Mouse (Mus musculus) monocyte, adult 2 months (primary cell): Measurements from ENCODE around the gene Gdf1.

Experiments
- DNase-seq, 2 experiments: peaks; one replicate each; pipeline ENCODE4 v3.0.0; 2022; ENCODE audit warnings: low spot score in 2 of 2, low read depth in 1 of 2

Gdf1 gene

GRCm38 (mm10) chr8:70360769-70361168, 31.2 kb downstream of the Gdf1 start:
- DNase-seq, result no peak

GRCm38 (mm10) chr8:70361484-70362032, 31.9 kb downstream of the Gdf1 start:
- DNase-seq, result no peak

GRCm38 (mm10) chr8:70364066-70364465, 34.4 kb downstream of the Gdf1 start:
- no peak for DNase-seq

- no peak for DNase-seq
These were observed 37.0 kb downstream of the Gdf1 start for GRCm38 (mm10) chr8:70366588-70366987.

- DNase-seq, result no peak
These were observed 40.9 kb downstream of the Gdf1 start for GRCm38 (mm10) chr8:70370476-70370875.

GRCm38 (mm10) chr8:70371951-70372350, 42.3 kb downstream of the Gdf1 start:
- no peak for DNase-seq

- DNase-seq, result no peak
These were observed 44.0 kb downstream of the Gdf1 start, which contains the start of gene Comp for GRCm38 (mm10) chr8:70373397-70374317. Comp (plus strand) TSS chr8:70373558.

GRCm38 (mm10) chr8:70374318-70374927, 44.8 kb downstream of the Gdf1 start:
- DNase-seq, result peak in 1 of 2 experiments; percentile 68

- DNase-seq, result peak in 1 of 2 experiments; percentile 69
These were observed 45.7 kb downstream of the Gdf1 start for GRCm38 (mm10) chr8:70375212-70375859.

GRCm38 (mm10) chr8:70376275-70376741, 46.7 kb downstream of the Gdf1 start:
- no peak for DNase-seq

GRCm38 (mm10) chr8:70377049-70377448, 47.4 kb downstream of the Gdf1 start:
- DNase-seq, result no peak

- no peak for DNase-seq
These were observed 50.5 kb downstream of the Gdf1 start for GRCm38 (mm10) chr8:70380069-70380468.
